Mouse (Mus musculus): ENCODE measurements around the gene Ccer2. TPM values are rescaled to one million over a fixed set of nuclear protein-coding genes. Genes with fewer than 3 reads are reported as not detected.
A peak's percentile ranks its signal among the peaks of the same experiment; 100 is the strongest.

The Ccer2 gene
- polyA plus RNA-seq, 1 experiment from 2014 or later: not detected

- Histone ChIP-seq H3K27ac (replicated peaks) (no peak overlapping the region), H3K36me3 (replicated peaks) (peaks cover 12% of the 10 kb centered on the region; the same call in 1 of the 2 replicates), H3K27me3 (peaks cover under 1% of the 10 kb centered on the region; the same call in 1 of the 2 replicates), H3K4me2 (no peak overlapping the region), H3K9me3 (replicated peaks) (no peaks in the 10 kb centered on the region), H3K4me1 (replicated peaks) (no peaks in the 10 kb centered on the region), H3K9ac (no peak overlapping the region), H3K4me3 (replicated peaks) (no peak overlapping the region)
- WGBS (ENCODE audit: insufficient replicate concordance): 78% methylated on average over 7 of the region's 7 CpGs
- ATAC-seq (ENCODE audit: insufficient read depth): no peak
These were observed 6.0 kb upstream of the Ccer2 start for GRCm38 (mm10) chr7:28749935-28750334.

DNA sequence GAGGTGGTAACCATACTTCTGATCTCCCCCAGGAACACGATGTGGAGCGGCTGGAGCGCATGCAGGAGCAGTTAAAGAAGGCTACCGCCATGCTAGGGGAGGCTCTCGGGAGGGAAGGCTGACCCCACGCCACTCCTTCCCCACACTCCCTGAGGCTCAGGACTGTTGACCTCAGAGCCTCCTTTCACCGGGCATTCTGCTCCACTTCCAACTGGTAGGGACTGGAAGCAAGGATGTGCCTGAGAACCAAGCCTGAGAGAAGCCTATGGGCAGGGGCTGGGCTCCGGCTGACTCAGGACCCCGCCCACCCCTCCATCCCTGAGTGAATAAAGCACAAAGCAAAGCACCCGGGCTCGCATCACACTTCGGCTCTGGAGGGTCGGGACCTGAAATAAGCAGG, 2.6 kb downstream of the Ccer2 start:
- H3K4me1 ChIP-seq (replicated peaks): peaks cover 7% of the 10 kb centered on the region; the same call in 1 of the 2 replicates

DNA sequence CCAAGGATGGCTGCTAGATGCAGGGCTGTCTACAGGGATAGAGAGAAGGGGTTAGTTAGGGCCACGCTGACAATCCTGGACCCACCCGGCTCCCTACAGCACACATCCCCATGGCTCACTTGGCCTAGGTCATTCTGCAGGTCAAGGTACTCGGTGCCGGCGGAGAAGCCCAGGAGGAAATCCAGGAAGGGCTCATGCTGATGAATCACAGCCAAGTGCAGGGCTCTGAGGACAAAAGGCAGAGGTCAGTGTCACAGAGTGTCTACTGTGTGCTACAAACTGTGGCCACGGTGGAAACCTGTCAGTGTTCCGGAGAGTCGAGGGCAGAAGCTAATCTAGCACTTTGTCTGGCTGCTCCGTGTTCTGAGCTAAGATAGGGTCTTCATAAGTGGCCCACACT, 5.9 kb downstream of the Ccer2 start:
- Histone ChIP-seq H3K4me2 (no peak overlapping the region), H3K4me3 (replicated peaks) (no peak overlapping the region), H3K36me3 (replicated peaks) (peaks cover 42% of the 10 kb centered on the region), H3K9ac (no peak overlapping the region), H3K27me3 (peaks cover 6% of the 10 kb centered on the region; the same call in 1 of the 2 replicates), H3K4me1 (replicated peaks) (peaks cover 19% of the 10 kb centered on the region), H3K9me3 (replicated peaks) (no peaks in the 10 kb centered on the region), H3K27ac (replicated peaks) (no peak overlapping the region)
- no peak for ATAC-seq (ENCODE audit: insufficient read depth)
- WGBS (ENCODE audit: insufficient replicate concordance): 88% methylated on average over 9 of the region's 9 CpGs

More for the DNA sequence above, 2.6 kb downstream of the Ccer2 start:
- H3K4me3 ChIP-seq (replicated peaks): no peak overlapping the region
- H3K36me3 ChIP-seq (replicated peaks): peaks cover 42% of the 10 kb centered on the region
- peaks cover 26% of the 10 kb centered on the region for H3K27me3 ChIP-seq
- no peak overlapping the region for H3K9ac ChIP-seq
- no peaks in the 10 kb centered on the region for H3K9me3 ChIP-seq (replicated peaks)
- WGBS (ENCODE audit: insufficient replicate concordance): 76% methylated on average over 13 of the region's 13 CpGs
- no peak for ATAC-seq (ENCODE audit: insufficient read depth)
- no peak overlapping the region for H3K27ac ChIP-seq (replicated peaks)
- no peak overlapping the region for H3K4me2 ChIP-seq

DNA sequence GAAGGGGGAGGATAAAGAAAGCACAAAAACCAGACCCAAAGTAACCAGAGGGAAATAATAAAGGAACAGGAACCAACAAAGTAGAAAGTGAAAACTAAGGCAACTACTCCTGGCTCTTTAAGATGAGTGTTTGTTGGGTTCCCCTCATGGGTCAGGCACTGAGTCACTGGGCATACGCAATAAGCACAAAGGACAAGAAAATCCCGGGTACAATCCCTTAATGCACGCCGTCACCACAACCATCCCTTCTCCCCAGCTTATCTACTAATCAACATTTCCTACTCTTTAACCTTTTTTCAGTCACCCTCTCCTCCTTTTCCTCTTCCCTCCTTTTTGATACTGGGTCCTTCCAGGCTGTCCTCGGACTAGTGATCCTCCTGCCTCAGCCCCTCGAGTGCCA, 9.2 kb downstream of the Ccer2 start:
- ATAC-seq (ENCODE audit: insufficient read depth): no peak
- Histone ChIP-seq H3K9ac (0 out of 2 replicates have a peak overlapping the region, but pooled peaks have one; percentile 72), H3K9me3 (replicated peaks) (no peaks in the 10 kb centered on the region), H3K36me3 (replicated peaks) (peaks cover 27% of the 10 kb centered on the region), H3K4me3 (replicated peaks) (peak overlapping the region; percentile 80), H3K4me1 (replicated peaks) (peaks cover 46% of the 10 kb centered on the region), H3K27me3 (no peaks in the 10 kb centered on the region), H3K4me2 (peak overlapping the region; percentile 85), H3K27ac (replicated peaks) (0 out of 2 replicates have a peak overlapping the region, but pooled peaks have one; percentile 24)
- WGBS (ENCODE audit: insufficient replicate concordance): 58% methylated on average over 6 of the region's 6 CpGs

- H3K4me2 ChIP-seq: peak within 1 kb of the TSS; percentile 85
- no peaks in the 10 kb centered on the region for H3K27me3 ChIP-seq
- H3K4me1 ChIP-seq (replicated peaks): peaks cover 58% of the 10 kb centered on the region
- WGBS (ENCODE audit: insufficient replicate concordance): under 1% methylated on average over 45 of the region's 45 CpGs
- H3K27ac ChIP-seq (replicated peaks): peak within 1 kb of the TSS; percentile 59; the same call in 1 of the 2 replicates
- H3K9me3 ChIP-seq (replicated peaks): no peaks in the 10 kb centered on the region
- ATAC-seq (ENCODE audit: insufficient read depth): peak; percentile 96
- peaks cover 16% of the 10 kb centered on the region for H3K36me3 ChIP-seq (replicated peaks)
- peak within 1 kb of the TSS; percentile 80 for H3K4me3 ChIP-seq (replicated peaks)
- H3K9ac ChIP-seq: peak within 1 kb of the TSS; percentile 80
These were observed 10.4 kb downstream of the Ccer2 start, which contains the start of gene Sirt2 for GRCm38 (mm10) chr7:28766173-28766879. Gene Sirt2, plus strand, starts transcription at chr7:28766735.

DNA sequence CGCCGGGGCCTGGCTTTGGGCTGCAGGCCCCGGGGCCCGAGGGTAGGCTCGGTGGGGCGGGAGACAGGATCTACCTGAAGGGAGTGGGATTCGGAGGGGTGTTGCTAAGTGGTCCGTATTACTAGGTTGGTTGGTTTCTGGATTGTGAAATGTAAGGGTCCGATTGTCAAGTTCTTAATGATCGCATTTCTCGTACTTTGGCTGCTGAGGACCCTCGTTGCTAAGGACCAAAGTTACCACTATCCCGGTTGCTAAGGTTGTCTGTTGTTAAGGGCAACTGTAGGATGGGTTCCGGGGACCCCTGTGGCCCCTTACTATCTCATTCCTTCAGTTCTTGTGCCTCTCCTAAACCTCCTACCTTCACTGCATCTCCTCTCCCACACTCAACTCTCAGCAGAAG, 10.9 kb downstream of the Ccer2 start:
- ATAC-seq (ENCODE audit: insufficient read depth): no peak
- Histone ChIP-seq H3K4me2 (peak overlapping the region; percentile 85), H3K36me3 (replicated peaks) (peaks cover 10% of the 10 kb centered on the region), H3K27me3 (no peaks in the 10 kb centered on the region), H3K4me3 (replicated peaks) (peak overlapping the region; percentile 80), H3K27ac (replicated peaks) (peak overlapping the region; percentile 58; the same call in 1 of the 2 replicates), H3K9ac (peak overlapping the region; percentile 80), H3K9me3 (replicated peaks) (no peaks in the 10 kb centered on the region), H3K4me1 (replicated peaks) (peaks cover 58% of the 10 kb centered on the region)
- 4% methylated on average over 14 of the region's 14 CpGs for WGBS (ENCODE audit: insufficient replicate concordance)

DNA sequence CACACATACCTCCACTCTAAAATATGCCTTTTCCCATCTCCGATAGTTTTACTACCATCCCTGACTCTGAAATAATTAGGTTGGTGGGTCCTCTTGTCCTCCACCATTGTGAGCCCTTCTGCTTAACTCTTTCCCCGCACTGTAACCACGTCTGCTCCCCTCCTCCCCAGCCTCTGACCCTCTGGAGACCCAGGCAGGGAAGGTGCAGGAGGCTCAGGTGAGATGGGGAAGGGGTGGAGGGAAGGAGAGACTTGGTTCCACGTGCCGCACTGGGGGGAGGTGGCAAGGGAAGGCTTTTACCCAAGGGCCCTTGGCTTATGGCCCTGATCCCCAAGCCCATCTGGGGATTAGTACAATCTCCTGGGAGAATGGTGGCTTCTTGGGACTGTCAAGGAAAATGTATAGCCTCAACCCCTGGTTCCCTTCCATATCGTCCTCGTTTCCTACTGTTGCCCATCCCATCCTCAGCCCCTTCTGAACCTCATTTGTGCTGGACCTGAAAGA, 11.5 kb downstream of the Ccer2 start, which contains the start of gene Nfkbib:
TSS of gene Nfkbib (minus strand) at position 51 of the 504 bp plus-strand sequence.
- peaks cover 58% of the 10 kb centered on the region for H3K4me1 ChIP-seq (replicated peaks)
- 64% methylated on average over 7 of the region's 7 CpGs for WGBS (ENCODE audit: insufficient replicate concordance)
- H3K27ac ChIP-seq (replicated peaks): peak within 1 kb of the TSS; percentile 58; the same call in 1 of the 2 replicates

GRCm38 (mm10) chr7:28769414-28769958, 13.5 kb downstream of the Ccer2 start:
- 38% methylated on average over 9 of the region's 9 CpGs for WGBS (ENCODE audit: insufficient replicate concordance)
- Histone ChIP-seq H3K9me3 (replicated peaks) (no peaks in the 10 kb centered on the region), H3K9ac (no peak overlapping the region), H3K27me3 (no peaks in the 10 kb centered on the region), H3K4me3 (replicated peaks) (no peak overlapping the region), H3K4me1 (replicated peaks) (peaks cover 57% of the 10 kb centered on the region), H3K4me2 (no peak overlapping the region), H3K27ac (replicated peaks) (0 out of 2 replicates have a peak overlapping the region, but pooled peaks have one; percentile 34), H3K36me3 (replicated peaks) (no peaks in the 10 kb centered on the region)
- ATAC-seq (ENCODE audit: insufficient read depth): no peak

More for the DNA sequence above, 11.5 kb downstream of the Ccer2 start, which contains the start of gene Nfkbib:
- H3K36me3 ChIP-seq (replicated peaks): peaks cover 4% of the 10 kb centered on the region; the same call in 1 of the 2 replicates
- ATAC-seq (ENCODE audit: insufficient read depth): no peak
- no peaks in the 10 kb centered on the region for H3K27me3 ChIP-seq
- peak within 1 kb of the TSS; percentile 80 for H3K4me3 ChIP-seq (replicated peaks)
- H3K9ac ChIP-seq: peak within 1 kb of the TSS; percentile 80
- no peaks in the 10 kb centered on the region for H3K9me3 ChIP-seq (replicated peaks)
- peak within 1 kb of the TSS; percentile 85 for H3K4me2 ChIP-seq

DNA sequence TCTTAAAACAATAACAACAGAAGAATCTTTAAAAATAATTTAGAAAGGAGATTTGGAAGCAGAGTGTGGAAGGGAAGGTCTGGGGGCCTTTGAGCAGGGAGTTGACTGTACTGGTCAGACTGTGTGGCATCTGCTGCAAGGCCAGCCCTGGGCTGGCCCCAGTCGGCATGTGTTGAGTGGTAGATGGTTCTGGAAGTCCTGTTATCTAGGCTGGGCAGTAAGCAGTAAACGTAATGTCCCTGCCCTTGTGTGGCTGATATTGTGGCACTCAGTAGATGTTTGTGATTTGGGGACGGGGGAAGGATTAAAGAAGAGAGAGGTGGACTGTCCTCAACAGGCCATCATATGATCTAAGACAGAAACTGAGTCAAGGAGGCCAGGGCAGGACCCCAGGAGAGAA, 14.3 kb downstream of the Ccer2 start:
- no peak overlapping the region for H3K27ac ChIP-seq (replicated peaks)
- H3K4me3 ChIP-seq (replicated peaks): no peak overlapping the region
- H3K9ac ChIP-seq: no peak overlapping the region
- peaks cover 49% of the 10 kb centered on the region for H3K4me1 ChIP-seq (replicated peaks)
- no peak for ATAC-seq (ENCODE audit: insufficient read depth)
- 33% methylated on average over 3 of the region's 3 CpGs for WGBS (ENCODE audit: insufficient replicate concordance)
- no peaks in the 10 kb centered on the region for H3K36me3 ChIP-seq (replicated peaks)
- H3K27me3 ChIP-seq: no peaks in the 10 kb centered on the region
- peak overlapping the region; percentile 11; the same call in 1 of the 2 replicates for H3K4me2 ChIP-seq
- H3K9me3 ChIP-seq (replicated peaks): no peaks in the 10 kb centered on the region

GRCm38 (mm10) chr7:28771867-28772266, 15.9 kb downstream of the Ccer2 start:
- H3K4me1 ChIP-seq (replicated peaks): peaks cover 39% of the 10 kb centered on the region
- ATAC-seq (ENCODE audit: insufficient read depth): no peak
- H3K9me3 ChIP-seq (replicated peaks): no peaks in the 10 kb centered on the region
- no peaks in the 10 kb centered on the region for H3K27me3 ChIP-seq
- no peak overlapping the region for H3K4me3 ChIP-seq (replicated peaks)
- H3K4me2 ChIP-seq: no peak overlapping the region
- WGBS (ENCODE audit: insufficient replicate concordance): 86% methylated on average over 11 of the region's 11 CpGs
- no peak overlapping the region for H3K9ac ChIP-seq
- H3K27ac ChIP-seq (replicated peaks): no peak overlapping the region
- no peaks in the 10 kb centered on the region for H3K36me3 ChIP-seq (replicated peaks)

DNA sequence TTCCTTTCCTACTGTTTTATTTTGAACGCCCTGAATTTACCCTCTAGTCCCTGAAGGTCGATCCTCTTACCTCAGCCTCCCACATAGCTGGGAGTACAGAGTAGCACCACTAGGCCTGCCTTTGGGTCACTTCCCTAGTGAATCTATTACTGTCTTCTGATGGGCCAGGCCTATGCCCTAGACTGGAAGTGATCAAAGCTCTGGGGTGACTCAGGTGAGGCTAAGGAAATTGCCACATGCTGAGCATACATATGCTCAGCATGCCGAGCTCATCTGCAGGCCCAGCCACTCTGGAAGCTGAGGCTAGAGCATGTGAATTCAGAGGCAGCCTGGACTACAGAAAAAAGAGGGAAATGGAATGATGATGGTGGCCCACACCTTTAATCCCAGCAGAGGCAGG, 17.2 kb downstream of the Ccer2 start:
- Histone ChIP-seq H3K4me3 (replicated peaks) (no peak overlapping the region), H3K9ac (no peak overlapping the region), H3K9me3 (replicated peaks) (no peaks in the 10 kb centered on the region), H3K4me2 (no peak overlapping the region), H3K27ac (replicated peaks) (no peak overlapping the region), H3K4me1 (replicated peaks) (peaks cover 27% of the 10 kb centered on the region), H3K27me3 (no peaks in the 10 kb centered on the region), H3K36me3 (replicated peaks) (no peaks in the 10 kb centered on the region)
- no peak for ATAC-seq (ENCODE audit: insufficient read depth)
- 72% methylated on average over 3 of the region's 3 CpGs for WGBS (ENCODE audit: insufficient replicate concordance)

Measured in liver, embryonic 15.5 days (tissue).